Mouse (Mus musculus): ENCODE measurements around the gene Exosc8.
"Not testable (repeated sequence)": the region's sequence is repeated elsewhere in the genome, so short reads cannot be mapped to it uniquely, and the experiment has no call there.

Exosc8 gene

DNA sequence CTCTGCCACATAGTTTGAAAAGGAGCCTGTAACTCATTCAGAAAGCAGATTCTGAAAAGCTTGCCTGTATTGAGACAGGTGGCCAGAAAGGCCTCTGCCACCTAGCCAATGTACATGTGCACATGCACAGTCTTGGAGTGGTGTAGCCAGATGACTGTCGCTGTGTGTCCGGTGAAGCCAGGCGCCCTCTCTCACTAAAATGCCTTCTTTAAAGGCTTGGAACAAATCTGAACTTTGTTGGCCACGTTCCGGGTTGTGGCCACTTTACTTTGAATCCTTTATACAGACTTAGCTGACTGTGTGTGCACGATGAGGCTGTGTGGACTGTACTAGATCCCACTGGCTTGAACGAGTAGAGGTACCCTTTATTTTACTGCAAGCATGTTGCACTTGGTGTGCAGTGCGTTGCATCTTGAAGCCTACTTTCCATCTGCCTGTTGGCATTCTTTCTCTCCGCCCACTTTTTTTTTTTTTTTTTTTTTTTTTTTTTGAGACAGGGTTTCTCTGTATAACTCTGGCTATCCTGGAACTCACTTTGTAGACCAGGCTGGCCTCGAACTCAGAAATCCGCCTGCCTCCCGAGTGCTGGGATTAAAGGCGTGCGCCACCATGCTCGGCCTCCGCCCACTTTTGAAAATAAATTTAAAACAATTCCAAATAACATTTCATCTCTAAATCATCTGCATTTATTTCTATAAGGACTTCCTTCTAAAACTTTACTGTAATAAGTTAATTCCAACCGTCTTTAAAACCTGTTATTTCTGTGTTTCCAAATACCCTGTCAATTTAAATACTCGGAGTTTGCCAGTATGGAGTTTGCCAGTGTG lies 1.1 kb upstream of the Exosc8 start:
- DNase-seq (ENCODE audit: extremely low spot score, low read depth, low spot score): no peak

- peak; percentile 60 for DNase-seq (ENCODE audit: extremely low spot score, low read depth, low spot score)
Measured at GRCm38 (mm10) chr3:54734411-54735246, 564 bp downstream of the Exosc8 start.

DNA sequence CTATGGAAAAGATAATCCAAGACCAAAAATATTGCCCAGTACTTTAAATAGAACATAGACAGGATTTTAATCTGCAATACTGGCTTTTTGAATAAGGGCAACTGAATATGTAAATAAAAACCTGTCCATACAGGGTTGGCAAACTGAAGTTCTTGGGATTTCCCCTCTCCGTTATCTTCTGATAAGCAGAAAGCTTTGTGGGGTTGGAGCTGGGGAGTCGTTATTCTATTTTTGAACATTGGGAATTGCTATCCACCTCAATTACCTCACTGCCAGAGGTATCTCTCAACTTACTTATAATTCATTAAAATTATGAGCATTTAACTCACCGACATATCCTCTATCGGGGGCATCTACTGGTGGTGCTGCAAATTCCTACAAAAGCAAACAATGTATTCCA lies 2.8 kb downstream of the Exosc8 start:
- DNase-seq (ENCODE audit: extremely low spot score, low read depth, low spot score): no peak

GRCm38 (mm10) chr3:54731626-54732150 lies 3.5 kb downstream of the Exosc8 start:
- no peak for DNase-seq (ENCODE audit: extremely low spot score, low read depth, low spot score)

DNA sequence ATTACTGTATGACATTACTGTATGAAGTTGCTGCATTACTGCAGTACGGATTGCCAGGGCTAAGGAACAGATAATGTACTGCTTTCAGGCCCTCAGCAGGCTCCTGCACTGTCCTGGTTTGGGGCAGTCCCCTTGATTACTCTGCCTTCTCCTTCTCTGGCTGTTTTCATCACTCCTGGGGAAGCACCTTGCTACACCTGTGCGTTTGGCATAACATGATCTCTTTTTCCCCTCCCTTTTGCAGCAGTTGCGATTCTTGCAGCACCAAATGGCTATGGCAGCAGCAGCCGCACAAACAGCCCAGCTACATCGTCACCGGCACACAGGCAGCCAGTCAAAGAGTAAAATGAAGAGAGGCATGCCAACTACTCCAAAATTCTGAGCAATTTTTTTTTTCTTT lies 7.1 kb downstream of the Exosc8 start:
- DNase-seq (ENCODE audit: extremely low spot score, low read depth, low spot score): no peak

- no peak for DNase-seq (ENCODE audit: extremely low spot score, low read depth, low spot score)
Measured at GRCm38 (mm10) chr3:54727588-54727987, 7.6 kb downstream of the Exosc8 start.

DNA sequence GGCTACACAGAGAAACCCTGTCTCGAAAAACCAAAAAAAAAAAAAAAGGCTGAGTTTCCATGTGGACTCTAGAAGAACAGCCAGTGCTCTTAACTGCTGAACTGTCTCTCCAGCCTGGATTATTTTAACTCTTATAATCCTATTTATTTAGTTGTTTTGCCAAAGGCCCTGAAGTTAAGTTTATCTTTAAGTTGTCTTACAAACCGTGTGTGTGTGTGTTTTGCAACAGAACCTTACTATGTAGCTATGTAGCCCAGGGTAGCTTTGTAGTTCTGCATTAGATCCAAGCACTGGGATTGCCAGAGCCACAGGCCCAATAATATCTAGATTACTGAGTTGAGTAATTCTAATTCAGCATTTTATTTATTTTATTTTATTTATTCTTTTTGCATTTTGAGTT lies 9.8 kb downstream of the Exosc8 start:
- no peak for DNase-seq (ENCODE audit: extremely low spot score, low read depth, low spot score)

- DNase-seq (ENCODE audit: extremely low spot score, low read depth, low spot score): no peak
Measured at GRCm38 (mm10) chr3:54723741-54724500, 11.3 kb downstream of the Exosc8 start.

DNA sequence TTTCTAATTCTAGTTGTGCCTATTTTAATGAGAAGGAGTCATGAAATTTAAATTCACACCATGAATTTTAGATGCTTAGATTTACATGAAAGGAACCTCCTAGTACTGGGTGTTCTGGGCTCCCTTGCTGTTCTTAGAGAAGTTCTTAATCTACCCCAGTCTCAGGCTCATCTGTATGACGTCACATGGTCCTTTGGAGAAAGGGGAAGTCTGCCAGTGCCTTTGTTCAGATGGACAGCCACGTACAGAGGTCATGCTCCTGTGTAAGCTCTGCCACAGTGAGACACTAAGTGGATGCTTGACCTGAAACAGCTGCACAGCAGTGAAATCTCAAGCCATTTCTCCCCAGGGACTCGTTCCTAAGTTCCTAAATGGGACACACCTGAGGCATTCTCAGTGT lies 16.2 kb downstream of the Exosc8 start:
- DNase-seq (ENCODE audit: extremely low spot score, low read depth, low spot score): no peak

GRCm38 (mm10) chr3:54717348-54717747 lies 17.8 kb downstream of the Exosc8 start:
- no peak for DNase-seq (ENCODE audit: extremely low spot score, low read depth, low spot score)

DNA sequence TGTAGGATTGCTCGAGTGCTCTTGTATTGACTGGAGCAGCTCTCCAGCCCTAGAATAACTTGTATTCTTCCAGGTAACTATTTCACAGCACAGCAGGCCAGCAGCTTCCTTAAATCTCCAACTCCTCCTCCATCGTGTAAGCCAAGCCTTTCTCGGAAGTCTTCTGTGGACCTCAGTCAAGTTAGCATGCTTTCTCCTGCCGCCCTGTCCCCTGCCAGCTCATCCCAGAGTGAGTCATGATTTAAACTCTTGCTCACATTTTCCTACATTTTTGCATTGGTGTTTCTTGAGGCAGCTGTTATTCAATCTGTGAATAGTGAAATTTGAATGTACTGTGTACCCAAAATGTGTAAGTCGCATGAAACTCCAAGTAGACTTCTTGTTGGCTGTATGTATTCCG lies 19.7 kb downstream of the Exosc8 start:
- no peak for DNase-seq (ENCODE audit: extremely low spot score, low read depth, low spot score)

DNA sequence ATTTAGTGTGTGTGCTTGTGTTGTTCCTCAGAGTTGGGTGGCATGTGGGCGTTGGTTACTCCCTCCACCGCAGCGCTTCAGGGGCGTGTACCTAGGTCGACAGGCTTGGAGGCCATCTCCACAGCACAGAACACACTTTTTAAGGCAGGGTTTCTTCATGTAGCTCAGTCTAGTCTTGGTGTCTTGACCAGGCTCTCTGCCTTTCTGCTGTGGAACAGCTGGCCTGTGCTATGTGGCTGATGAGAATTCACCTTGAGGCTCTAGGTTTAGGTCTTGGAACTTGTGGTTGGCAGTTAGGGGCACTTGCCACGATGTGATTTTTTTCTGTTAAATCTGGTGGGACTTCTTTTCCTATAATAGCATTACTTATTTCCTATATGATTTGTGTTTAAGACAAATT lies 20.9 kb downstream of the Exosc8 start, which contains the start of gene Gm21958:
TSS of gene Gm21958 (minus strand) at position 101 of the 400 bp plus-strand sequence.
- DNase-seq (ENCODE audit: extremely low spot score, low read depth, low spot score): no peak

DNA sequence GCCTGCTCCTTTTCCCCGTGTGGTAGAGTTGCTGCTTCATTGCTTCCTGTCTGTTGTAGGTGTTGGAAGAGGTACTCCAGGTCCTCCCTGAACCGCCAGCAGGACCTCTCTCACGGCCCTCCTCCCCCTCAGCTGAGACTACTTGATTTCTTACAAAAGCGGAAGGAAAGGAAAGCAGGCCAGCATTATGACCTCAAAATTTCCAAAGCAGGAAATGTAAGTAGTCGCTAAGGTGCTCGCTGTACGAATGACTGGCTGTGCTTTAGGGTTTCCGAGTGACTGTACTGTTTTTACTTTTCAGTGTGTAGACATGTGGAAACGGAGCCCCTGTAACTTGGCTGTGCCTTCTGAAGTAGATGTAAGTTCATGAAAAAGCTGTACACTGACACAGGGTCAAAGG lies 26.2 kb downstream of the Exosc8 start:
- no peak for DNase-seq (ENCODE audit: extremely low spot score, low read depth, low spot score)

- DNase-seq (ENCODE audit: extremely low spot score, low read depth, low spot score): not testable (repeated sequence)
Measured at GRCm38 (mm10) chr3:54704106-54704505, 31.1 kb downstream of the Exosc8 start.

DNA sequence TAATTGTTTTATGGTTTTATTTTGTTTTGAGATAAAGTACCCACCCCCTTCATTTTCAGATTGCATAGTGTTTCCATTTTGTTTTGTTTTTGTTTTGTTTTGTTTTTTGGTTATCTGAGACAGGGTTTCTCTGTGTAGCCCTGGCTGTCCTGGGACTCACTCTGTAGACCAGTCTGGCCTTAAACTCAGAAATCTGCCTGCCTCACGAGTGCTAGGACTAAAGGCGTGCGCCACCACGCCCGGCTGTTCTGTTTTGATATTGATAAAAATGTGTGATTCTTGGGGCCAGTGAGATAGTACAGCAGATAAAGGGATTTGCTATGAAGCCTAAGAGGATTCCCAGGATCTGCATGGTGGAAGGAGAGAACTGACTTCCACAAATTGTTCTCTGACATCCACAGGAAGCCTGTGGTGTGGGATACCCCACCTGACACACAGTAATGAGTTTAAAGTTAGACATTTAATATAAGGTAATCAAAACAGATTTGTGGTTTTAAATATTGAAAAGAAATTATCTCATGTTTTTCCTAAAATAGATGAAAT lies 35.4 kb downstream of the Exosc8 start:
- no peak for DNase-seq (ENCODE audit: extremely low spot score, low read depth, low spot score)

- no peak for DNase-seq (ENCODE audit: extremely low spot score, low read depth, low spot score)
Measured at GRCm38 (mm10) chr3:54693056-54693415, 42.2 kb downstream of the Exosc8 start.

DNA sequence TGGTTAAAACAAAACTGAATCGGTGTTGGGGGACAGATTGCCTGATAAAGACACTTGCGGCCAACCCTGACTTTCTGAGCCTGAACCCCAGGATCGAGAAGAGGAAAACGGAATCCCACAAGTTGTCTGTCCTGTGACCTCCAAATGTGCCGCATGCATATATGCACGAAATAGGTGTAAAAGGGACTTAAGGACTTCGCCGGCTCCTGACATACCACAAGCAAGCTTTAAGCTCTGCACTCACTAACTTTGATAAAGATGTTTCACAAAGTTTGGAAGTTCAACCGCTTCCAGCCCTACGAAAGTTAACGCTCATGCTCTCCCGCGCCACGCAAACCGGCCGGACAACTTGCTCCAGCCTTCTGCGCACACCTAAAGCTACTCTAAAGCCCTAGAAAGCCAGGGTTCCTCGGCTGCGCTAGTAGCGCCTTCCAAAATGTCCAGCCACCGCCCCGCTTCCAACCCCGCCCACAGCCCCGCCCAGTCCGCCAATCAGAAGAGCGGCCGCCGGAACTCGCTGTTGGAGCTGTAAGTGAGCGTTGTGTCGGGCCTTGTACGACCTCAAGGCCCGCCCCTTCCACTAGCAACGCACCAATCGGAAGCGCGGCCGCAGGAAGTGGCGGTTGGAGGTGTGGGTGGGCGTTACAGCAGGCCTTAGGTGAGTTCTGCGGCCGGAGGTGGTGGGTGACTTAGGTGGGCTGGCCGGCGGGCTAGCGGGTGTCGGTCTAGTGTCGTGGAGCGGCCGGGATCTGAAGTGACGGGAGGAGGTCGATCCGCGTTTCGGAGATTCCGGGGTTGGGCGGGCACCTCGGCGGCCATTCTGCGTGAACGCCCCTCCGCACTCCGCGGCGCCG lies 42.8 kb downstream of the Exosc8 start, which contains the start of gene Supt20:
TSS of gene Supt20 (plus strand) at position 606 of the 854 bp plus-strand sequence.
- peak; percentile 39 for DNase-seq (ENCODE audit: extremely low spot score, low read depth, low spot score)

GRCm38 (mm10) chr3:54689091-54689490 lies 46.1 kb downstream of the Exosc8 start:
- DNase-seq (ENCODE audit: extremely low spot score, low read depth, low spot score): no peak

DNA sequence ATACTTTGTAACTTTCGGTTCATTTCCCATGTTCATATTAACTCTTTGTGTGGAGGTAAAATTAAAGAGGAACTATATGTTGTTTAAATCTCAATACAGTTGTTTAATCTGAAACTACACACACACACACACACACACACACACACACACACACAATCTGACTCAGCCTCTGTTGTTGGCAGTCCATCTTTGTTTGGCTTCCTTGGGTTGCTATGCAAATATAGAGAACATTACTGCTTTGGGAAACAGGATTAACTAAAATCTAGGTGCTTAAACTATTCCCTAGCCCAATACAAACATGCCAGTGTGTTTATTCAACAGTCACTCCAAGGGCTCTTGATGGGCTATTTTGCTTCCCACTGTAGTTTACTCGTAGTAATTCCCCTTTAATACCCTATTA lies 47.9 kb downstream of the Exosc8 start:
- no peak for DNase-seq (ENCODE audit: extremely low spot score, low read depth, low spot score)

DNA sequence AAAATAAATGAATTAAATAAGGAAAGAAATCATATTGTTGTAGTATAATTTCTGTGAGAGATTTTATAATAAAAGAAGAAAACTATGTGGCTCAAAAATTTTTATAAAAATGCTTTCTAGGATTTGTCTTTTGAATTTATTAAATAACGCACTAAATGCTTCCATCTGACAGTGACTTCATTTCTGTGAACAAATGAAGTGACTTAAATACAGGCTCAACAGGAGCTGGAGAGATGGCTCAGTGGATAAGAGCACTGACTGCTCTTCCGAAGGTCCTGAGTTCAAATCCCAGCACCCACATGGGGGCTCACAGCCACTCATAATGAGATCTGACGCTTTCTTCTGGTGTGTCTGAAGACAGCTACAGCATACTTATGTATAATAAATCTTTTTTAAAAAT lies 50.0 kb downstream of the Exosc8 start:
- DNase-seq (ENCODE audit: extremely low spot score, low read depth, low spot score): no peak
